Mouse (Mus musculus) kidney, adult 11 months (tissue): ENCODE measurements around the gene Ncaph2.

Experiments used
- DNase-seq: peaks from one replicate; pipeline ENCODE4 v3.0.0; 2022

Gene Ncaph2

GRCm38 (mm10) chr15:89355241-89356187 lies at the start of gene Ncaph2, which contains the start of gene Lmf2:
Ncaph2 (plus strand) TSS chr15:89355719.
Lmf2 (minus strand) TSS chr15:89355659.
- peak; percentile 95 for DNase-seq

GRCm38 (mm10) chr15:89305966-89306365 lies 49.6 kb upstream of the Ncaph2 start:
- DNase-seq, result no peak

- no peak for DNase-seq
Observed at GRCm38 (mm10) chr15:89307461-89307860, 48.1 kb upstream of the Ncaph2 start.

DNA sequence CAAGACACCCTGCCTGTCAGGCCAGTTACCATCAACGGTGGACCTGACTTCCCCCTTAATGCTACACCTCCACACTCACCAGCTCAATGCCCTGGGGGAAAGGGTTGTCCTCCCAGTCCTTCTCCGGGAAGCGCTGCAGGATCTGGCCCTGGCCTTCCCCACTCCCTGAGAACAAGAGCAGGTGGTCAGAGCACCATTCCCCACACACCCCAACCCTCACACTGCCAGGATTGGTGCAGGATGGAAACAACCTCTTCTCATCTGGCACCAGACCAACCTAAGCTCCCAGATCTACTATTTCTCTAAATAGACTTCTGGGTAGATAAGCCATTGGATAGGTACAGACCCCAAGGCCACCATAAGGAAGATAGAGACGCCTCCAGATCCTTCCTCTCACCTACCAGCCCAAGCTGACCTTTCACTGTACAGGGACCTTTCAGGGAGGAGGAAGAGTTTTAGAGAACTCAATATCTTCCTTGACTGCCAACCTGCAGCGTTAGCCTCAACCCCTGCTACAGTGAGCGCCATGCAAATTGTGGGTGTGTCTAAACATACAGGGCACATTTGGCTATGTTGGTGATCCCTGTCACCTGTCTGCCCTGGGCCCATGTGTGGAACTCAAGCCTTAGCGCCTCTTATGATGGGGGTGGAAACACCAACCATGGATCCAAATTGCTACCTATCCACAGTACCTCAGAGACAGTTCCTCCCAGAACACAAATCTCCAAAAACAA lies 46.9 kb upstream of the Ncaph2 start:
- DNase-seq, result no peak

- no peak for DNase-seq
Observed at GRCm38 (mm10) chr15:89309962-89310498, 45.5 kb upstream of the Ncaph2 start.

- no peak for DNase-seq
Observed at GRCm38 (mm10) chr15:89313359-89313758, 42.2 kb upstream of the Ncaph2 start.

DNA sequence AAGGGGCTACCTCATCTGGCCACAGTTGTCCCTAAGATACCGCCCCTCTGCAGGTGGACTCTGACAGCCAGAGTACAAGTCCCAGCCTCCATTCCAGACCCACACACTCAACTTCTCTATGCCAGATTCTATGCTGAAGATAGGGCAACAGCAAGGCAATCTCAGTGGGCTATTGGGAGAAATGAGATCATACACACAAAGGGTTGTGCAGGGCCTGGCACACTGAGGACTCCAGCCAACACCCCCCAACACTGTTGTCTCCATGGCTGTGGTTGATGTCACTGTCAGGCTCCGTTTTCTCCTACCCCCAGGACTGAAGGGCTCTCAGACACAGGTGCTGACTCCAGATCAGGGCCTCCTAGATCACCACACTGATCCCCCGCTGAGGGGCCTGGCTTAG lies 41.4 kb upstream of the Ncaph2 start:
- no peak for DNase-seq

GRCm38 (mm10) chr15:89314511-89315189 lies 40.9 kb upstream of the Ncaph2 start:
- peak; percentile 45 for DNase-seq

DNA sequence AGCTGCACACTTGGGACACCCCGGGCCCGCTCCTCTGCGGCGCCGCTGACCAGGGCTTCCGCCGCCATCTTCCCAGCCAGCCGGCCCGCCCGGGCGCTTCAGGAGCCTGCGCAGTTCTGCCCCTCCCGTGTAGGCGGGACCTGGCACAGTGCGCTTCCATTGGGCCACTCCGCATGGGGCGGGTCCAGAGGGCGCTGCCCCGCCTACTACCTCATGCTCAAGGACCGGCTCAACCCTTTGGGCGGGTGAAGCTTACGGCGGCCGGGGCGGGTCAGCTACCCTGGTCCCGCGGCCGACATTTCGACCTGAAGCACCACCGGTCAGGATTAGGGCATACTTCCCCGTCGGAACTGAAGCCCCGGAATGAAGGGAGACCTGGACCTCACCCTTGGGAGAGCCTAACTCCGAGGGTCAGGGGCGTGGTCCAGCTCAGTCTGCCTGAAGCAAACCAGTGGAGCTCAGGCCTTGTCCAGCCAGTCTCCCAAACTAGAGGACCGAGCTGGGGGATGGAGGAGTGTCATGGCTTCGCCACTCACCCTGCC lies 40.3 kb upstream of the Ncaph2 start, which contains the start of gene Sbf1:
Gene Sbf1 (minus strand): TSS at position 122 of the 542 bp plus-strand sequence.
- peak; percentile 99 for DNase-seq

GRCm38 (mm10) chr15:89316146-89316545 lies 39.4 kb upstream of the Ncaph2 start:
- DNase-seq, result no peak

DNA sequence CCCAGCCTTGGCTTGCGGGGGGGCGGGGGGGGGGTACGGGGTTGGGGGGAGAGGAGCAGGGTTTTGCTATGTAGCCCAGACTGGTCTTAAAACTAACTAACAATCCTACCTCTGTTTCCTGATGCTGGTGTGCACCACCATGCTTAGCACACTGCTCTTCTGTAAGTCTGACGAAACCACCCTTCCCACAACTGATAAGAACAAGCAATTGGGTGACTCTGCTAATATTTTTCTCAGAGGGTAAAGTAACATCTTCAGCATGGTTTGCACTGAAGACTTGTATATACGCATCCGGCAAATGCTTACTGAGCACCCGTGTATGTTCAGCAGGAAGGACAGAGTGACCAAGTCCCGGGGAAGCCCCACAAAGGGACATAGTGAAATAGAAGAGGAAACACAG lies 34.3 kb upstream of the Ncaph2 start:
- no peak for DNase-seq

DNA sequence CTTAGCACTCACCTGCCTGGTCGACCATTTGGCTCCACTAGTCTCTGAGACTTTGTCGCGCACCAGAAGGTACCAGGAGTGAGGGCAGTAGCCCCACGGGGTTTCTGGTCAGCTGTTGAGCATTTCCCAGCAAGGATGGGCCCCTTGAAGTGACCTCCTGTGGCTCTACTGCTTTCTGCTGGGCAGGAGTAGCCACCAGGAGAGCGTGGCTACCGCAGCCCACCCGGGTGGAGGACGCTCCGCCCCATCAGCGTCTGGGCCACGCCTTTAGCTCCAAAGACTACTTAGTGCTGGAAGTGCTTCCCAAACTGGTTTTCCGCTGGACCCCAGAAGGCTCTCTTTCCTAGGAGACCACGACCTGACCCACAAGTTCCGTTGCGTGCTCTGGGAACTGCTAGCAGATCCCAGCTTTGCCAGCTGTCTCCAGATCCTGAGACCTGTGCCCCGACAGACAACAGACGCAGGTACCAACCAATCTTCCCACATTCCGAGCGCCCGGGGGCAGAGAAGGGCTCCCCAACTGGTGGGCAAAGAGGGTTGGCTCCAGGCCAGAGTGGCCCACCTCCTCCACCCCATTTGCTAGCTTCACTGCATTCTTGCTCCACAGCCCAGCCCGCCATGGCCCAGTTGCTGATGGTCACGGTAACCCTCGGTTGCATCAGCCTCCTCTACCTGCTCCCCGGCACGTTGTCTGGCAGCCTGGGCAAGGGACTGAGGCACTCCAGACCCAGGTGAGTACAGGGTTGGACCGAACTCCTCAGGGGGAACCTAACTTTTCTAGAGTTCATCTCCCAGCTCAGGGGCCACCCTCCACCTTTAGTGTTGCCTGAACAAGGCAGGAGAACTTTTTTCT lies 32.6 kb upstream of the Ncaph2 start, which contains the start of gene Adm2:
Gene Adm2 (plus strand): TSS at position 51 of the 853 bp plus-strand sequence.
- DNase-seq, result no peak

DNA sequence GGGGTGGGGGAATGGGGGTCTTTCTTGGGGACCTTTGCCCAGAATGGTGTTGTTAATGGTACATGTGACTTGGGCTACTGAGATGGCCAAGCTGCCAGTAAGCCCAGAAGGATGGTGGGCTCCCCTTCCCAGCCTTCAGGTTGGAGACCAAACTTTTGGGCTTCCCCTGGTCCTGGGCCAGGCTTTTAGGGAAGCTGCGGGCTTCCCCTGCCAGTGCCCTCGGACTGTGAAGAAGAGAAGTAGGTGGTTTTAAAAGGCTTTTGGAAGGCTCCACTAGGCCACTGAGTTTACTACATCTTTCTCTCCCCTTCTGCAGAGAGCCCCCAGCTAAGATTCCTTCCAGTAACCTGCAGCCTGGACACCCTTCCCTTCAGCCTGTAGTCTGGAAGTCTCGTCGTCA lies 31.9 kb upstream of the Ncaph2 start:
- DNase-seq, result no peak

DNA sequence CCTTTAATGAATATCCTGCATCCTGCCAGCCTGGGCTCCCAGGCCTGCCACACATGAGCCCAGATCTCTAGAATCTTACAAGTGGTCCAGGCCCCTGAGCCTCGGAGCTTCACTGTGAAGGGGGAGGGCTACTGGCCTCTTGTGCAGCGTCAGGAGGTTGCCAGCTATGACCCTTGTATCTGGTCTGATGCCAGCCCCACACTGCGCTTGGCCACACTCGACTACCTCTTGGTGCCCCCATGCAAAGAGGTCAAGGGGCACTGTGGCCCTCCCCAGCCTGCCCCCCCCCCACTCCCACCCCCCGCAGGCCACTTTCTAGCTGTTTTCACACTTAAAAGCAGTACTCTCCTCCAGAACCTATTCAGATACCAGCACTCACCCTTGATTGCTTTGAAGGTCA lies 29.1 kb upstream of the Ncaph2 start:
- peak; percentile 86 for DNase-seq

DNA sequence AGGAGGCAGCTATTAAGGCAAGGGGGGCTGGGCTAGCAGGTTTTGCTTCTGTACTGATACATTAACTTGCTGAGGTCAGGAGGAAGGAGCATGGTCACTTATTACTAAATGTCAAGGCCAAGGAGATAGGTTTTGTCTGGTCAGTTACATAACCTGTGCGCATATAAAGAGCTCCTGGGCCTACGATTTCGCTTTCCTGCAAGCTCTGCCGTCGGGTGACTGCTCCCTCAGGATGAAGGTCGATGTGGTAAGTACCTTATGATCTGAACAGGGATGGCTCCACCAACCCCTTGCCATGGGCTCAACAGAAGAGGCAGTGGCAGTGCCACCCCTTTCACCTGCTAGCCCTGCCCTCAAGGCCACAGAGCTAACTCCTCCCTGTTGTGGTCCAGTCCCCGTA lies 21.2 kb upstream of the Ncaph2 start, which contains the start of gene Miox:
Gene Miox (plus strand): TSS at position 128 of the 400 bp plus-strand sequence.
- DNase-seq, result peak; percentile 91

DNA sequence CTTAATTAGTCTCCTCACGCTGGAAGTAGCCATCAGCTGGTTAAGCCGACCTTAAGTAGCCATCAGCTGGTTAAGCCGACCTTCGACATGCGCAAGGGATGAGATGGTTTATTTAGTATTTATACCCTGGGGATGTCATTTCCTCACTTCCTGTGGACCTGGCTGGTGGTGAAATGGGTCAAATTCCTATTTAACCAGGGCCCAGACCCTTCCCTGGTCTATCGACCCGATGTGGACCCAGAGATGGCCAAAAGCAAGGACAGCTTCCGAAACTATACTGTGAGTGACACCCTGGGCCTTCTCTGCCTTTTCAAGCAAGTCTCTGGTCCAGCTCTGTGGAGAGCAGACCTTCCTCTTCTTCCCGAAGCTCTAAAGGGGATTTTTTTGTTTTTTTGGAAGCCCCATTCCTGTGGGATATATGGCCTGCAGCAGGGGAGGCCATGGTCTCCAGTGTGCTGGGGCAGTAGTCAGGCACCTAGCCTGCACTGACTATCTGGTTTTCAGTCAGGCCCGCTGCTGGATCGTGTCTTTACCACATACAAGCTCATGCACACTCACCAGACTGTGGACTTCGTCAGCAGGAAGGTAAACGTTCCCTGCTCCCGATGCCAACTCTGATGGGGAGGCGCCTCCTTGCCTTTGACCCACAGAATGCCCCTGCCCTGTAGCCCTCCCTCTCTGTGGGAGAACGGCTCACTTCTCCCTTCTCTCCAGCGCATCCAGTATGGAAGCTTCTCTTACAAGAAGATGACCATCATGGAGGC lies 20.6 kb upstream of the Ncaph2 start:
- peak; percentile 37 for DNase-seq

- DNase-seq, result peak; percentile 38
Observed at GRCm38 (mm10) chr15:89336422-89336821, 19.1 kb upstream of the Ncaph2 start.

DNA sequence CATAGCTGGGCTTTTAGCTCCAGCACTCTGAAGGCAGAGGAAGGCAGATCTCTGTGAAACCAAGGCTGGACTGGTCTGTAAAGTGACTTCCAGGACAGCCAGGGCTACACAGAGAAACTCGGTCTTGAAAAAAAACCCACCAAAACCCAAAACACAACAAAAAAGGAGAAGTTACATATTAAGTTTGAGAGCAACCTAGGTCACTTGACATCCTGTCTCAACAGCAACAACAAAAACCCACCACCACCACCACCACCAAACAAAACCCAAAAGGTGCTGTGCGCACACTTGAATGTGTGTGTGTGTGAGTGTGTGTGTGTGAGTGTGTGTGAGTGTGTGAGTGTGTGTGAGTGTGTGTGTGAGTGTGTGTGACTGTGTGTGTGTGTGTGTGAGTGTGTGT lies 15.8 kb upstream of the Ncaph2 start:
- no peak for DNase-seq

DNA sequence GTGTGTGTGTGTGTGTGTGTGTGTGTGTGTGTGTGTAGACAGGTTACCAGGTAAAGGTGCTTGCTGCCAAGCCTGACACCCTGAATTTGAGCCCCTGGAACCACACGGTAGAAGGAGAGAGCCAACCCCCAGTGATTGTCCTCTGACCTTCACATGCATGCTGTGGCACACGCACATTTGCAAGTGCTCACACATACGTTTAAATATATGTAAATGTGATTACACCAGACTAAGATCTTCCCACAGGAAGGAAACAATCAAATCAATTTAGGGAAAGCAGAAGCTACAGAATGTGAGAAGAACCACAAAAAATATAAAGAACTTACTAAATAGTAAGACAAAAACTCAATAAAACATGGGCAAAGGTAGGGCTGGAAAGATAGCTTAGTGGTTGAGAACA lies 15.4 kb upstream of the Ncaph2 start:
- no peak for DNase-seq

DNA sequence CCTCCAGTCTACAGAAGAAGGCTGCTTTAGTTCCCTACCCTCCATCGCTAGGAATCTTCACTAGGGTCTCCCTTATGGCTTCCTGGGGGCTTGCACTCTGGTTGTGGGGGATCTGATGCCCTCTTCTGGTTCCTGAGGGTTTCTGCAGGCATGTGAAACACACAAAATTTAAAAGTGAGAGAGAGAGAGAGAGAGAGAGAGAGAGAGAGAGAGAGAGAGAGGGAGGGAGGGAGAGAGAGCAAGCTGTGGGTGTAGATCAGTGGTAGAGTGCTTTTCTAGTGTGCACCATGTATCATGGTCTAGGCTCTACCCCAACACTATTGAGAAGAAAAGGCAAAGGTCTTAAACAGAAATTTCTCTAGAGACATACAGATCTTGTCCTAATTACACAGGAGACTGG lies 13.8 kb upstream of the Ncaph2 start:
- DNase-seq, result no peak

DNA sequence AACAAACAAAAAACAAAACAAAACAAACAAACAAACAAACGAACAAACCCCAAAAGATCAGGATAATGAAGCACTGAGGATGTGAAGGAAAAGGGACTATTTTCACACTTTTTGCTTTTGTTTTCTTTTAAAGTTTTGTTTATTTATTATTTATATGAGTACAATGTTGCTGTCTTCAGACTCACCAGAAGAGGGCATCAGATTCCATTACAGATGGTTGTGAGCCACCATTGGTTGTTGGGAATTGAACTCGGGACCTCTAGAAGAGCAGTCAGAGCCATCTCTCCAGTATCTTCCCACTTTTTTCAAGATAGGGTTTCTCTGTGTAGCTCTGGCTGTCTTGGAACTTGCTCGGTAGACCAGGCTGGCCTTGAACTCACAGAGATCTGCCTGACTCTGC lies 12.2 kb upstream of the Ncaph2 start:
- no peak for DNase-seq
